Mouse (Mus musculus) embryonic facial prominence, embryonic 15.5 days (tissue): Measurements from ENCODE around the gene Cox7a2l. TPM values are rescaled to one million over a fixed set of nuclear protein-coding genes. Genes with fewer than 3 reads are reported as not detected.

Source experiments
- ATAC-seq: fragments of 200-750 bp; cut with Nextera tagmentation; 2 replicates; pipeline ENCODE4 v1.8.0; 2017; ENCODE audit warnings: low read depth, moderate TSS enrichment; ENCODE audit not compliant: insufficient number of reproducible peaks, low FRiP score, low TSS enrichment
- H3K27ac ChIP-seq: fragments of 300-500 bp; sonication (generic); replicated peaks from 2 replicates; pipeline ENCODE4 v1.5.1; 2015; ENCODE audit warnings: mild to moderate bottlenecking, inconsistent platforms
- H3K27me3 ChIP-seq: fragments of 300-500 bp; sonication (generic); 2 replicates; pipeline ENCODE4 v1.6.1; 2015; ENCODE audit warnings: inconsistent platforms
- H3K36me3 ChIP-seq: fragments of 300-500 bp; sonication (generic); 2 replicates; pipeline ENCODE4 v1.6.1; 2015; ENCODE audit warnings: mild to moderate bottlenecking, inconsistent platforms
- H3K4me1 ChIP-seq: fragments of 300-500 bp; sonication (generic); 2 replicates; pipeline ENCODE4 v1.6.1; 2015; ENCODE audit warnings: inconsistent platforms
- H3K4me2 ChIP-seq: fragments of 300-500 bp; sonication (generic); replicated peaks from 2 replicates; pipeline ENCODE4 v1.6.1; 2015; ENCODE audit warnings: mild to moderate bottlenecking, inconsistent platforms
- H3K4me3 ChIP-seq: fragments of 300-500 bp; sonication (generic); replicated peaks from 2 replicates; pipeline ENCODE4 v1.5.1; 2015; ENCODE audit warnings: mild to moderate bottlenecking, inconsistent platforms
- H3K9ac ChIP-seq: fragments of 300-500 bp; sonication (generic); 2 replicates; pipeline ENCODE4 v1.6.1; 2015; ENCODE audit warnings: inconsistent platforms
- H3K9me3 ChIP-seq: fragments of 300-500 bp; sonication (generic); replicated peaks from 2 replicates; pipeline ENCODE4 v1.6.1; 2016; ENCODE audit warnings: inconsistent platforms
- WGBS: fragments of 180-500 bp; shearing (Covaris S2); methylation state at CpG from one replicate; pipeline ENCODE4 v1.1.7; 2015; 5-methylcytosine and 5-hydroxymethylcytosine counted together
- polyA plus RNA-seq: library from polyadenylated mRNA; unstranded; fragments of >200 nt; fragmentation: Nextera tagmentation; extraction: Ambion mirVana; gene quantifications from 2 replicates; pipeline ENCODE4 v1.2.1, GENCODE M21; 2015

Cox7a2l gene
- polyA plus RNA-seq, 1 experiment from 2014 or later = 163 TPM

GRCm38 (mm10) chr17:83483784-83484183 lies 33.3 kb downstream of the Cox7a2l start:
- Histone ChIP-seq H3K4me2 (no peak overlapping the region), H3K9ac (no peak overlapping the region), H3K27ac (no peak overlapping the region), H3K9me3 (no peaks in the 10 kb centered on the region), H3K36me3 (peaks cover 31% of the 10 kb centered on the region), H3K27me3 (no peaks in the 10 kb centered on the region), H3K4me3 (no peak overlapping the region), H3K4me1 (no peaks in the 10 kb centered on the region)
- no peak for ATAC-seq
- 89% methylated on average over 2 of the region's 2 CpGs for WGBS

GRCm38 (mm10) chr17:83482817-83483536 lies 34.2 kb downstream of the Cox7a2l start:
- WGBS = 93% methylated on average over 7 of the region's 7 CpGs
- Histone ChIP-seq H3K4me3 (no peak overlapping the region), H3K27me3 (no peaks in the 10 kb centered on the region), H3K9ac (no peak overlapping the region), H3K4me2 (no peak overlapping the region), H3K9me3 (no peaks in the 10 kb centered on the region), H3K36me3 (peaks cover 39% of the 10 kb centered on the region), H3K4me1 (no peaks in the 10 kb centered on the region), H3K27ac (no peak overlapping the region)
- ATAC-seq = no peak

- no peaks in the 10 kb centered on the region for H3K9me3 ChIP-seq
- 0 out of 2 replicates have a peak, but pooled peaks have one; percentile 37 for ATAC-seq
- H3K27me3 ChIP-seq = no peaks in the 10 kb centered on the region
- H3K9ac ChIP-seq = no peak overlapping the region
- H3K4me1 ChIP-seq = no peaks in the 10 kb centered on the region
- H3K27ac ChIP-seq = no peak overlapping the region
- H3K4me3 ChIP-seq = no peak overlapping the region
- 77% methylated on average over 7 of the region's 7 CpGs for WGBS
- H3K36me3 ChIP-seq = peaks cover 54% of the 10 kb centered on the region
- no peak overlapping the region for H3K4me2 ChIP-seq
Observed at GRCm38 (mm10) chr17:83481551-83481950, 35.6 kb downstream of the Cox7a2l start.

DNA sequence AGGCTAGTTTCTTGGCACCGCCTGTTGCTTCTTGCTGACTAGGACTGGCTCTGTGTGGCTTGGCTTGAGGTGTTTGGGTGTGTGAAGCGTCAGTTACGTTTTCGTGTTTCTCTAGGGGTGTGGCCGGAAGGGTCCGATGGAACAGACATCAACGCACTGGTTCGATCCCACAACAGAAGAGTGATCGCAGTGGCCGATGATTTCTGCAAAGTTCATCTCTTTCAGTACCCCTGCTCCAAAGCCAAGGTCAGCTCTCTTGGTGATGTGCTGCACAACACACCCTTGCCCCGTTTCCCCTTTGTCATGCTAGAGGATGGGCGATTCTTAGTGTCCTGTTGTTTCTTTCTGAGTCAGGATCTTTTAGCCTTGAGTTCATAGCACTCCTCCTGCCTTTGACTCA lies 40.0 kb downstream of the Cox7a2l start:
- WGBS = 95% methylated on average over 12 of the region's 12 CpGs
- no peak overlapping the region for H3K9ac ChIP-seq
- no peak for ATAC-seq
- H3K4me1 ChIP-seq = no peaks in the 10 kb centered on the region
- no peak overlapping the region for H3K4me3 ChIP-seq
- no peaks in the 10 kb centered on the region for H3K27me3 ChIP-seq
- no peak overlapping the region for H3K27ac ChIP-seq
- no peaks in the 10 kb centered on the region for H3K9me3 ChIP-seq
- no peak overlapping the region for H3K4me2 ChIP-seq
- H3K36me3 ChIP-seq = peaks cover 81% of the 10 kb centered on the region

DNA sequence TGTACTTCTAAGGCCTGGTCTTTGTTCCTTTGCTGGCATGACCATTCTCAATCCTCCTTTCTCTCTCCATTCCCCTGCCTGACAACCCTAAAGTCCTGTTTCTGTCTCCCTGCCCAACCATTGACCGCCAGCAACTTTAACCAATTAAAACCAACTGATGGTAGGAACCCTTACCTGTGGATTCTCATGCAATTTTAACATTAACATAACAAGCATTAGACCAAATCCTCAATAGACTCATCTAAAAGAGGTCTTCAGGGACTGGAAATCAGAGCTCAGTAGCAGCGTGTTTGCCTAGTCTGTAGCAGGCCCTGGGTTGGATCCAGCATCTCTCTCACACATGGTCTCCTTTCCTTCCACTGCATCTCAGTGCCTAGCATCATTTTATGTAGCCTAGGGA lies 47.5 kb downstream of the Cox7a2l start:
- no peak for ATAC-seq
- Histone ChIP-seq H3K27me3 (no peaks in the 10 kb centered on the region), H3K4me3 (no peak overlapping the region), H3K4me1 (no peaks in the 10 kb centered on the region), H3K9ac (no peak overlapping the region), H3K9me3 (no peaks in the 10 kb centered on the region), H3K36me3 (peaks cover 56% of the 10 kb centered on the region), H3K4me2 (no peak overlapping the region), H3K27ac (no peak overlapping the region)
- whole genome bisulfite sequencing = 80% methylated on average over 2 of the region's 2 CpGs

GRCm38 (mm10) chr17:83466697-83467251 lies 50.4 kb downstream of the Cox7a2l start:
- no peak for ATAC-seq
- H3K27me3 ChIP-seq = no peaks in the 10 kb centered on the region
- no peaks in the 10 kb centered on the region for H3K9me3 ChIP-seq
- H3K36me3 ChIP-seq = peaks cover 50% of the 10 kb centered on the region
- H3K27ac ChIP-seq = no peak overlapping the region
- H3K9ac ChIP-seq = no peak overlapping the region
- no peak overlapping the region for H3K4me2 ChIP-seq
- H3K4me1 ChIP-seq = no peaks in the 10 kb centered on the region
- no peak overlapping the region for H3K4me3 ChIP-seq
- WGBS = 71% methylated on average over 6 of the region's 6 CpGs

- 91% methylated on average over 5 of the region's 5 CpGs for WGBS
- H3K4me3 ChIP-seq = no peak overlapping the region
- no peak for ATAC-seq
- no peaks in the 10 kb centered on the region for H3K9me3 ChIP-seq
- H3K9ac ChIP-seq = no peak overlapping the region
- H3K36me3 ChIP-seq = peaks cover 52% of the 10 kb centered on the region
- H3K27ac ChIP-seq = no peak overlapping the region
- no peaks in the 10 kb centered on the region for H3K4me1 ChIP-seq
- H3K4me2 ChIP-seq = no peak overlapping the region
- no peaks in the 10 kb centered on the region for H3K27me3 ChIP-seq
Observed at GRCm38 (mm10) chr17:83465969-83466368, 51.2 kb downstream of the Cox7a2l start.

- 87% methylated on average over 1 of the region's 1 CpGs for WGBS
- no peak for ATAC-seq
- H3K36me3 ChIP-seq = peaks cover 83% of the 10 kb centered on the region
Observed at GRCm38 (mm10) chr17:83457271-83457670, 59.9 kb downstream of the Cox7a2l start.

DNA sequence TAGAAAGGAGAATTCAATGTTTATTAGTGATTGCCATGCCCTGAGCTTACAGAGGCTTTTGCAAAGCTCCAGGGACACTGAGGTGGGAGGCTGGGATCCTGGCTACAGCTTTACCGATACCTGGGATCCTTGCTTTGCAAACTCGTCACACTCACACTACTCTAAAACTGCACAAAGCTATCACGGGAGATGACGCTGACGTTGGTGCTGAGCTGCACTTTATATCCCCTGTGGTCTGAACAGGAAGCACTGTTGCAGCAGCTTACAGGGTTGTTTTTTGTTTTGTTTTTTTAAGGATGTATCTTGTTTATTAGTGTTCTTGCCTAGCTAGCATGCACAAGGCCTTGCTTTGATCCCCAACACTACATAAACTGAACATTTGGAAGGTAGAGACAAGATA lies 63.5 kb downstream of the Cox7a2l start:
- peaks cover 75% of the 10 kb centered on the region for H3K36me3 ChIP-seq
- no peak for ATAC-seq
- no peaks in the 10 kb centered on the region for H3K4me1 ChIP-seq
- no peak overlapping the region for H3K27ac ChIP-seq
- no peak overlapping the region for H3K4me3 ChIP-seq
- no peak overlapping the region for H3K9ac ChIP-seq
- 90% methylated on average over 5 of the region's 5 CpGs for WGBS
- H3K27me3 ChIP-seq = no peaks in the 10 kb centered on the region
- no peak overlapping the region for H3K4me2 ChIP-seq
- H3K9me3 ChIP-seq = no peaks in the 10 kb centered on the region

More at GRCm38 (mm10) chr17:83457271-83457670, 59.9 kb downstream of the Cox7a2l start:
- Histone ChIP-seq H3K4me2 (no peak overlapping the region), H3K9me3 (no peaks in the 10 kb centered on the region), H3K27ac (no peak overlapping the region), H3K4me1 (no peaks in the 10 kb centered on the region), H3K4me3 (no peak overlapping the region), H3K27me3 (no peaks in the 10 kb centered on the region), H3K9ac (no peak overlapping the region)

GRCm38 (mm10) chr17:83452451-83452850 lies 64.7 kb downstream of the Cox7a2l start:
- no peak overlapping the region for H3K4me2 ChIP-seq
- H3K4me1 ChIP-seq = no peaks in the 10 kb centered on the region
- no peak overlapping the region for H3K27ac ChIP-seq
- ATAC-seq = no peak
- H3K9me3 ChIP-seq = no peaks in the 10 kb centered on the region
- no peak overlapping the region for H3K4me3 ChIP-seq
- H3K9ac ChIP-seq = no peak overlapping the region
- no peaks in the 10 kb centered on the region for H3K27me3 ChIP-seq
- peaks cover 71% of the 10 kb centered on the region for H3K36me3 ChIP-seq
- 97% methylated on average over 8 of the region's 8 CpGs for WGBS
